Mouse (Mus musculus): ENCODE measurements around the gene Atxn2.

Atxn2 gene

GRCm38 (mm10) chr5:121818401-121818800 lies 107.3 kb downstream of the Atxn2 start:
- no peak for DNase-seq

DNA sequence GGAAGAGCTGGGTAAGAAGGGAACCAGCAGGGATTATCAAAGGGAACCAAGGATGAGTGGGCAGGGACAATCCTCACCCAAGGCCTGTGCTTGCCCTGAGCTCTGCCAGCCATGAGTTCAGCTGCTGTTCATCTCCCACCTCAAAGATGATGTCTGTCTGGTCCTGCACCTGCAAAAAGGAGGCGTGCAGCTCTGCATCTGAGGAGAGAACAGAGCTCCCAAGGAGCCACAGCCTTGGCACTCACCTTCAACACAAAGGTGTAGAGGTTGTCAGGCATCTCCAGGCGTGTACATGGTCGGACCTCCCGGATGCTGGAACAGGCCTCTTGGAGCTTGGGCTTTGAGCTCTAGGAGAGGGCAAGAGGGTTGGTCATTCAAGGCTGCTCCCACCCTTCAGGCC lies 107.7 kb downstream of the Atxn2 start:
- no peak for DNase-seq

- DNase-seq: no peak
Observed at GRCm38 (mm10) chr5:121819559-121819958, 108.4 kb downstream of the Atxn2 start.

- DNase-seq: no peak
Observed at GRCm38 (mm10) chr5:121820161-121820560, 109.0 kb downstream of the Atxn2 start.

GRCm38 (mm10) chr5:121820657-121821056 lies 109.5 kb downstream of the Atxn2 start:
- DNase-seq: no peak

- DNase-seq: no peak
Observed at GRCm38 (mm10) chr5:121821116-121821515, 110.0 kb downstream of the Atxn2 start.

- no peak for DNase-seq
Observed at GRCm38 (mm10) chr5:121821552-121821951, 110.4 kb downstream of the Atxn2 start.

- no peak for DNase-seq
Observed at GRCm38 (mm10) chr5:121822786-121823505, 111.8 kb downstream of the Atxn2 start.

DNA sequence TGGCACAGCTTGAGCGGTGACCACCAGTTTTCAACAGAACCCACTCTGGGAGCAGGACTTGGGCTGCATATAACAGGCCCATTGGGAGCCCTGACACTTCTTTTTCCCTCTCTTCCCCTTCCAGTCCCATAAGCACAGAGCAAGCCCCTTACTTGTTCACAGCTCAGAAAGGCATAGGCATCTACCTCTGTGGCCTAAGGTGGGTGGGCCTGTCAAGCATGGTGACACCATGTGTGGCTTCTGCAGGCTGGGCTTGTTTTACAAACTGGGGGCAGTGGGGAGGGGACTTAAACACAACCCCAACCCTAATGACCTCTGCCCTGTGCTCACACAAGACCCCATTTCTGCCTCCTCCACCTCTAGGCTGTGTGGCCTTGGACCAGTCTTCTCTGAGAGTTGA lies 112.5 kb downstream of the Atxn2 start:
- no peak for DNase-seq

DNA sequence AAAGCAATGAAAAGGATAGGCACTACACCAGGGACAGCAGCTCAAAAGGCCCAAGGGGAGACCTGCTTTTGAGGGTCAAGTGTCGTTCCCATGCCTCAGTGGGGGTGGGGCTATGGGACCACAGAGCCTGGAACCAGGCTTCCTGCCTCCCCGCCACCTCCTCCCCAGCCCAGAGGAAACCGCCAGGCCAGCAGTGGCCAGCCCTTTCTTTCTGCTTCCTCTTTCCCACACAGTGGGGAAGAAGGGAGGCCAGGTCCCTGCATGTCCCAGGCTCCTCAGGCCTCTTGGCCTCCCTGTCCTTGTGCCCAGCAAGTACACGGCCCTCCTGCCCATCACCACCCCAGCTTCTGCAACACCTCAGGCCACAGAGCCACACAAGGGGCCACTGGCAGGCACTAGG lies 113.0 kb downstream of the Atxn2 start:
- DNase-seq: peak; percentile 24

- no peak for DNase-seq
Observed at GRCm38 (mm10) chr5:121825606-121826005, 114.5 kb downstream of the Atxn2 start.

DNA sequence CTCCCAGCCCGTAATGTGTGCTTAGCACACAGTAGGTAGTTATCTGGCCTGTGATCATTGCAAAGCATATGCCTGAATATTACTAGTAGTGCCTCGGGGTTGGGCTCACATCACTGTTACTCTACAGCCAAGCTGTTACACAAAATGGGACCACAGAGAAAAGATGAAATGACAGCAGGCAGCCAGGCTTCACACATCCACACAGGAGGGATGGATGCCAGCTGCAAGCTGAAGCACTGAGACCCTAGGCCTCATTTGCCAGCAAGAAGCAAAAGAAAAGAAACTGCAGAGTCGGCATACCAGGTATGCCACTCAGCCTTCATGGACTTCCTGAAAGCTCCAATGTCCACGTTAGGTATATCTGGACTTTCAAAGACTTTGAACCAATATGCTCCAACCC lies 116.7 kb downstream of the Atxn2 start:
- DNase-seq: no peak

DNA sequence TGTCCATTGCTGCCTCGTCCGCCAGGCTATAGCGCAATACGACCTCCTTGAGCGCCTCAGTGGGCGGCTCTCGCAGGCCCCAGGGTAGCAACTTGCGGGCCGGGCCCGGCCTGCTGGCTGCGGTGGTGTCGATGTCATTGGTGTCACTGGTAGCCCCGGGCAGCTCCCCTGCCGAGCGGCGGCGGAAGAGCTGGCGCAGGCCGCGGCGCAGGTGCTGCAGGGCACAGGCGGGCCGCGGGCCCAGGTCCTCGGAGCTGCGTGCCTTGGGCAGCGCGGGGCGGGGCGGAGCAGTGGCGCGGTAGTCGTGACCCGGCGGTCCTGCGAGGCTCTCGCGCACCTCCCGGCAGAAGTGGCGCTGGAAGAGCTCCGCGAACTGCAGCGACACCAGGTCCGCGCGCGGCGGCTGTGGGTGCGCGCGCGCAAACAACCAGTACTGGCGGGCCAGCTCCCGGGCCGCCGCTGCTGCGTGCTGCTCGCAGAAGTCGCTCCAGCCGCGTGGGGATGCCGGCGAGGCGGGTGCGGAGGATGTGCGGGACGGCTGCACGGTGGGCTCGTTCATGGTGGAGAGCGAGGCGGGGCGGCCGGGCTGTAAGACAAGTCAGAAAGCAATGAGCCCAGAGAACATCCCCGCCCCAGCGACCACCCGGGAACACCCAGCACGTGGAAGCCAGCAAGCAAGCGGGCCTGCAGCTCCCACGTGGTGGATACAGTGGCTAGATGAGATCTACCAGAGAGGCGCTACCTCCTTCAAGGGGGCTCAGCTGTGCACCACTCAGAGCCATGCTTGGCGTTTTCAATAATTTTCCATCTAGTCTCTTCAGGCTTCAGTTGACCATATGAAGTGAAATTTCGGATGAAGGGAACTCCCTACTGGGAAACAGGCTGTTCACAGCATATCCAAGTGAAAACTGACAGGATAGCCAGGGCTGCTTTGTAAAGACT lies 117.6 kb downstream of the Atxn2 start:
- no peak for DNase-seq

GRCm38 (mm10) chr5:121831002-121831601 lies 120.0 kb downstream of the Atxn2 start:
- no peak for DNase-seq

- DNase-seq: no peak
Observed at GRCm38 (mm10) chr5:121832376-121833155, 121.4 kb downstream of the Atxn2 start.

DNA sequence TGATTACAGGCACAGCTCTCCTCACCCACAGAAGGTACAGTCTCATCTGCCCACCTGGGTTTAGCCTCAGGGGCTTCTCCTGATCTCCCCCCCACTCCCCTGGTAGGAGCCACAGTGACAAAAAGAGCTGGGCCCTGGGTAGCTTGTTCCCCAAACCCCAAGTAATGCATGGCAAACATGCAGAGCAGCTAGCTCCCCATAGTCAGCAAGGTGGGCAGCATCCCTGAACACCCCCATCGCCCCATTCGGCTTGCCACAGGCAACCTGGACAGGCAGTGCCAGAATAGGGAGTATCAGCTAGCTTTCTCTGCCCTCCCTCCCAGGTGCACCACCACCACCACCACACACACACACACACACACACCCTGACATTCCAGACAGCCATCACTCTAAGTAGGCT lies 122.0 kb downstream of the Atxn2 start:
- no peak for DNase-seq

DNA sequence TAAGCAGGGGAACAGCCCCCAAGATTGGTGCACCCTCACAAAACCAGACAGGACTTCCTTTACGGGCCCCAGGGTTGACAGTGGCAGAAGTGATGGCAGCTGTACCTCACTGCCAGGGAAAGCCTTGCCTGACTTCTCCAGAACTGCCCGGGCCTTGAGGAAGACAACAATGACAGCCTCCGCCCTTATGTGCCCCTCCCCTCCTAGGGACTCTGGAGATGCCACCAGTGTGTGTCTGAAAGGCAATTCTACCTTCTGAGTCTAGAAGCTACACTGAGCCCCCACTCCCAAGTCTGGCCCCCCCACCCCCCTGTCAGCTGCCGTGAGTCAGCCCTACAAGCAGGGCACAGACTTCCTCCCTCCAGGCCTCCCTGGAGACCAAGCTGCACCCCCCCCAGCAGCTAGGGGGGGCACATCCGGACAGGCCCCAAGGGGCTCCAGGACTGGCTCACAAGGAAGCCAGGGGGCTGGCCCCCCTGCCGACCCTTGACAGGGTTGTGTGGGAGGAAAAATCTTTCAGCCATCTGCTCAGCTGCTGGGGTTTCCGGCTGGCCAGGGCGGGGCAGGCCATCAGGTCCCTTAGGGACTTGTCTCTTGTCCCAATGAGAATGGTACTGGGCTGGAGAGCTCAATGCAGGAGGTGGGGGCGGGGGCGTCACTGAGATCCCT lies 122.6 kb downstream of the Atxn2 start:
- peak; percentile 88 for DNase-seq

DNA sequence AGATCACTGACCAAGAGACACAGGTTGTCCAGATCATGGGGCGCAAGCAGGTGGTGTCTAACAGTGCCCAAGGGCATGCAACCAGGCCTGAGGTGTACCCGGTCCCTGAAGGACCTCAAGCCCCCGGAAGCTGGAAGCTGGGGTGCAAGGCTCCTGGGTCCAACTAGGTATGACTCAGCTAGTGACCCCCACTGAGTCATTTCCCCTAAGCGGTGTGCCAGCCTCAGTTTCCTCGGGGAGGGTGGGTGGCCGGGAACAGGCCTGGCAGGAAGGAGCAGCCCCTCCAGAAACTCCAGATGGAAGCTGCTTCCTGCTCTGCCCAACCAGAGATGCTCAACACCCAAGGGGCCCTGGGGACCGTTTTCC lies 123.1 kb downstream of the Atxn2 start:
- DNase-seq: no peak

DNA sequence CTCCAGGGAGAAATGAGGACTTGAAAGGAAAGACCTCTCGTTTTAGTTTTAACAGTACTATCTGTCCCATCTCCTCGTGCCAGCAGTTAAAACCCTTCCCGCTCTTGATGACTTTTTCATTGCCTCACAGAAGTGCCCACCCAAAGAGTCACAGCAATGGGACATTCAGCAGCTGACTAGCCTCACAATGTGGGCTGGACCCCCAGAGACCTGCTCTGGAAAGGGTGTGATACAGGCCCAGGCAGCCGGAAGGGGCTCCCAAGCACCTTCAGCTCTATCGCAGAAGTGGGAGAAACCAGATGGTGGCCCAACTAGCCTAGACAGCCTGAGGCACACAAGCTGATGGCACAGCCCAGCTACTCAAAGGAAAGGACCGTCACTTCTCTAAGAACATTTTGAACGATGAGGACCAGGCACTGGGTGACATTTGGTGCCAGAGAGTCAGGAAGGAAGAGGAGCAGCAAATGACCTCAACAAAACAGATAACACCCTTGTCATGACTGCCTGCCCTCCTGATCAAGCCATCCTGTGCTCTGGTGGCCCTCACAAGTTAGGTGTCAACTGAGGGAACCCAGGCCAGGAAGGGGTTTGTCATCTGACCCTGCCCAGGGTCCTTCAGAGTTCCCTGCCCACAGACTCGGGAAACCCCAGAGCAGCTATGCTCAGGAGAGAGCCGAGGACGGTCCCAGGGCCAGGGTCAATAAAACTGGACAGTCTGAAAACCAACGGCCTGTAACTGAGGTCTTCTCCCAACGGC lies 124.0 kb downstream of the Atxn2 start:
- peak; percentile 46 for DNase-seq

DNA sequence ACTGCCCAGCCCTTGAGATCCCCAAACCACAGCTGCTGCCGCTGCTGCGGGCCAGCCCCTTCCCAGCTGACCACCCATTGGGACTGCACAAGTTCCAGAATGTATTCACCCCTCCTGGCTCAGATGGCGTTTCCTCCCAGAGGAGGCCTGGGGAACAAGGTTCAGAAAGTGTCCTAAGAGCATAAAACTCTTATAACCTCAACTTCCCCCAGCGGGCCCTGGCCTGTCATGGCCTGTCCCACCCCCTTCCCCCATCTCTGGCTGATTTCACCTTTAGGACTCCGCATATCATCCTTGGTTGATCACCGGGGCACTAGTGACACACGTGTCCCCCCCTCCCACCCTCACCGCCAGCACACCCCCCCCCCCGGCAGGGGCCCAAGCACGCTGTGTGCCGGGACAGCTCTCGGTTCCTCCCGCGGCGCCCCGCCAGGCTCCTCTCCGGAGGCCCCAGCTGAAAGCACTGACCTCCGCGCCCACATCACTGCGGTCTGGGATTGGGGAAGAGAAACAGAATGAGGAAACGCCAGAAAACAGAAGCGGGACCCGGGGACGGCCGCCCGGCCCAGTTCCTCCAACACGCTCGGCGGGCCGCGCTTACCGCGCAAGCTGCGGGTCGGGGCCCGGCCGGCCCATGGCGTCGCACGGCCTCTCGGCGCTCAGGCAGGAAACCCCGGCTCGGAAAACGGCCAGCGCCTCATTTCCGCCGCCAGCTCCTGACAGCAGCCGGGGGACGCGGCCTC lies 125.0 kb downstream of the Atxn2 start:
- DNase-seq: peak; percentile 37
